Mouse (Mus musculus) embryonic facial prominence, embryonic 15.5 days (tissue): ENCODE results near the gene Pde6d. TPM values are rescaled to one million over a fixed set of nuclear protein-coding genes. Genes with fewer than 3 reads are reported as not detected.

Source experiments
- ATAC-seq: fragments of 200-750 bp; cut with Nextera tagmentation; 2 replicates; pipeline ENCODE4 v1.8.0; 2017; ENCODE audit warnings: low read depth, moderate TSS enrichment; ENCODE audit not compliant: insufficient number of reproducible peaks, low FRiP score, low TSS enrichment
- H3K27ac ChIP-seq: fragments of 300-500 bp; sonication (generic); replicated peaks from 2 replicates; pipeline ENCODE4 v1.5.1; 2015; ENCODE audit warnings: mild to moderate bottlenecking, inconsistent platforms
- H3K27me3 ChIP-seq: fragments of 300-500 bp; sonication (generic); 2 replicates; pipeline ENCODE4 v1.6.1; 2015; ENCODE audit warnings: inconsistent platforms
- H3K36me3 ChIP-seq: fragments of 300-500 bp; sonication (generic); 2 replicates; pipeline ENCODE4 v1.6.1; 2015; ENCODE audit warnings: mild to moderate bottlenecking, inconsistent platforms
- H3K4me1 ChIP-seq: fragments of 300-500 bp; sonication (generic); 2 replicates; pipeline ENCODE4 v1.6.1; 2015; ENCODE audit warnings: inconsistent platforms
- H3K4me2 ChIP-seq: fragments of 300-500 bp; sonication (generic); replicated peaks from 2 replicates; pipeline ENCODE4 v1.6.1; 2015; ENCODE audit warnings: mild to moderate bottlenecking, inconsistent platforms
- H3K4me3 ChIP-seq: fragments of 300-500 bp; sonication (generic); replicated peaks from 2 replicates; pipeline ENCODE4 v1.5.1; 2015; ENCODE audit warnings: mild to moderate bottlenecking, inconsistent platforms
- H3K9ac ChIP-seq: fragments of 300-500 bp; sonication (generic); 2 replicates; pipeline ENCODE4 v1.6.1; 2015; ENCODE audit warnings: inconsistent platforms
- H3K9me3 ChIP-seq: fragments of 300-500 bp; sonication (generic); replicated peaks from 2 replicates; pipeline ENCODE4 v1.6.1; 2016; ENCODE audit warnings: inconsistent platforms
- WGBS: fragments of 180-500 bp; shearing (Covaris S2); methylation state at CpG from one replicate; pipeline ENCODE4 v1.1.7; 2015; 5-methylcytosine and 5-hydroxymethylcytosine counted together
- polyA plus RNA-seq: library from polyadenylated mRNA; unstranded; fragments of >200 nt; fragmentation: Nextera tagmentation; extraction: Ambion mirVana; gene quantifications from 2 replicates; pipeline ENCODE4 v1.2.1, GENCODE M21; 2015

Gene Pde6d
- polyA plus RNA-seq, 1 experiment from 2014 or later, result 74.7 TPM

DNA sequence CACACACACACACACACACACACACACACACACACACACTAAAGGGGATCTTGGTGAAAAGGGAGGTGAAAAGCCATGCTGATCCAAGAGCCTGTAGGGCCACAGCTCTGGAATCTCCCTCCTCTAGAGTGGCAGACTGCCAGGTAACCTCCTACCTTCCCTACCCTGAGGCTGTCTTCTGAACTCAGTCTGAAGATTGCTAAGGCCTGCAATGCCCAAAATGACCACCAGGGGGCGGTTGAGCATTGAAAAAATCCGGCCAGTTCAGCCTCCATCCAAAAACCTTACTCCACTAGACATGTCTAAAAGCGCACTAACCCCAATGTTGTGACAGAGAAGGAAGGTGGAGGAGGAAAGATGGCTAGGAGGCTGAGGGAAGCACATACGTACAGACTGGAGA, 80.9 kb downstream of the Pde6d start:
- Histone ChIP-seq H3K9me3 (no peaks in the 10 kb centered on the region), H3K27me3 (no peaks in the 10 kb centered on the region), H3K4me2 (peak overlapping the region; percentile 30), H3K9ac (no peak overlapping the region), H3K36me3 (no peaks in the 10 kb centered on the region), H3K27ac (peak overlapping the region; percentile 99), H3K4me1 (peaks cover 73% of the 10 kb centered on the region), H3K4me3 (no peak overlapping the region)
- under 1% methylated on average over 4 of the region's 4 CpGs for WGBS
- ATAC-seq, result no peak

DNA sequence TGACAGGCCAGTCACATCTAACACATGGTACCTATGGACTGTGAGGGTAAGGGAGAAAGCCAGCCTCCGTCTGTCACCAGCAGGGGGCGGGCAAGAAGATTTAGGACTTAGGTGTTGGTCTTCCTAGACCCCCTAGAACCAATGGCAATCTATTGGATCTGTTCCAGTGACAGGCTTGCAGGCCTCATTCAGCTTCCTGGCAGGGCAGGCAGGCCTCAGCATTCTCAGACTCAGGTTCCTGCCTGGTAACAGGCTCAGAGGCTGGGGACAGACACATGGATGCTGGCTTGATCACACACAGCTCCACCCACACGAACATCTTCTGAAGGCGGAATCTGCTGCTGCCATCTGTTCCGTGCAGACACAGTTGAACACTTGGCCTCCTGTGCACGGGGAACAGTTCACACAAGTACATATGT, 81.3 kb downstream of the Pde6d start:
- peaks cover 69% of the 10 kb centered on the region for H3K4me1 ChIP-seq
- H3K9me3 ChIP-seq, result no peaks in the 10 kb centered on the region
- H3K9ac ChIP-seq, result no peak overlapping the region
- no peak for ATAC-seq
- WGBS, result 25% methylated on average over 6 of the region's 6 CpGs
- 0 out of 2 replicates have a peak overlapping the region, but pooled peaks have one; percentile 30 for H3K4me2 ChIP-seq
- H3K4me3 ChIP-seq, result no peak overlapping the region
- H3K36me3 ChIP-seq, result no peaks in the 10 kb centered on the region
- H3K27me3 ChIP-seq, result no peaks in the 10 kb centered on the region
- peak overlapping the region; percentile 99 for H3K27ac ChIP-seq

DNA sequence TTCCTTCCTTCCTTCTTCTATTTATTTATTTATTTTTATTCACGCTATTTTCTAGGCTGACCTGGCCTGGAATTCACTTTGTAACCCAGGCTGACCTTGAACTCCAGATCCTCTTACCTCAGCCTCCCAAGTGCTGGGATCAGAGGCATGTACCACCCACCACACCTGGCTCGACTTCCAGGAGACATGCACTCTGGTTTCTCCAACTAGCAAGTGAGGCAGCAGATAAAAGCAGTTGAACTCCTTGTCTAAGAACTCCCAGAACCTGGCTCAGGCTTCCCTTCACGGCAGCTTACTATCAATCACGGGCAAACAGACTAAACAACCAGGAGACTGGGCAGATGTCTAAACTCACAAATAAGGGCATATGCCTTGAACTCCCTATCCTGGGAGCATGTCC, 81.7 kb downstream of the Pde6d start:
- H3K27me3 ChIP-seq, result no peaks in the 10 kb centered on the region
- no peaks in the 10 kb centered on the region for H3K36me3 ChIP-seq
- 70% methylated on average over 4 of the region's 4 CpGs for WGBS
- no peaks in the 10 kb centered on the region for H3K9me3 ChIP-seq
- no peak for ATAC-seq
- no peak overlapping the region for H3K4me2 ChIP-seq
- peak overlapping the region; percentile 99; the same call in 1 of the 2 replicates for H3K27ac ChIP-seq
- peaks cover 67% of the 10 kb centered on the region for H3K4me1 ChIP-seq
- no peak overlapping the region for H3K4me3 ChIP-seq
- H3K9ac ChIP-seq, result no peak overlapping the region

DNA sequence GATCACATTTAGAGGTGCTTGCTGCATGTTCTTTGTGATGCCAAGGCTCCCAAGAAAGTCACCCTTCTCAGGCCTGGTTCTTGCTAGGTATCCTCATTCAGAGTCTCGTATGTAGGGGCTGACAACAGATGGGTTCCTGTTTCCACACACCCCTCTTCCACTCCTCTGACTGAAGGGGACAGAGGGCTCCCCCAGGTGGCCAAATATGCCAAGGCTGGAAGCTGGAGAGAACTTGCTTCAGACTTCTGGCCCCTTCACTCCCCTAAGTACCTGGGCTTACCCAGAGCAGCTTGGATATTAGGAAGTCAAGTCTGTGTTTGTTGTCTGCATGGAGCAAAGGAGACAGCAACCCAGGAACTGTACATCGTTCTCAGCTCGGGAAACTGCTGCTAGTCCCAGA, 82.5 kb downstream of the Pde6d start:
- no peaks in the 10 kb centered on the region for H3K36me3 ChIP-seq
- H3K4me1 ChIP-seq, result peaks cover 59% of the 10 kb centered on the region
- no peak overlapping the region for H3K9ac ChIP-seq
- H3K9me3 ChIP-seq, result no peaks in the 10 kb centered on the region
- H3K4me3 ChIP-seq, result no peak overlapping the region
- H3K27ac ChIP-seq, result 0 out of 2 replicates have a peak overlapping the region, but pooled peaks have one; percentile 31
- no peak for ATAC-seq
- H3K4me2 ChIP-seq, result no peak overlapping the region
- no peaks in the 10 kb centered on the region for H3K27me3 ChIP-seq
- WGBS, result 35% methylated on average over 3 of the region's 3 CpGs

DNA sequence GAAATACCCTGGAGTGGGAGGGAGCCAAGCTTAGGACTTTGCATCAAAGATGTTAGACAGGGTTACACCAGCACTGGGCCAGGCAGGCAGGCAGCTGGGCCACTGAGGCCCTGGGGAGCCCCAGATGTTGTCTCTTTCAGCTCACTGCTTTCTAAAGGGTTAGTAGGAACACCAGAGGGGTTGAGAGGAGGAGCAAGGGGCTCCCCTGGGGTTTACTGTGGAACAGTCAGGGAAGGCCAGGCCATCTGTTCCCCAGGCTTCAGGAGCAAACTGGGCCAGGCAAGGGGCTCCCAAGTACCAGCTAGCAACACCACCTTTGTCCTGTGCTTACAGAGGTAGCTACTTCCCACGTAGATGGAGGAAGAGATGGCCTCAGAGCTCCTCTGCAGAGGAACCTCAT, 83.8 kb downstream of the Pde6d start:
- Histone ChIP-seq H3K27me3 (no peaks in the 10 kb centered on the region), H3K4me1 (peaks cover 49% of the 10 kb centered on the region), H3K9ac (no peak overlapping the region), H3K27ac (peak overlapping the region; percentile 49; the same call in 1 of the 2 replicates), H3K4me3 (no peak overlapping the region), H3K4me2 (no peak overlapping the region), H3K36me3 (no peaks in the 10 kb centered on the region), H3K9me3 (no peaks in the 10 kb centered on the region)
- ATAC-seq, result no peak; the same call in 1 of the 2 replicates
- WGBS, result 53% methylated on average over 1 of the region's 1 CpGs

DNA sequence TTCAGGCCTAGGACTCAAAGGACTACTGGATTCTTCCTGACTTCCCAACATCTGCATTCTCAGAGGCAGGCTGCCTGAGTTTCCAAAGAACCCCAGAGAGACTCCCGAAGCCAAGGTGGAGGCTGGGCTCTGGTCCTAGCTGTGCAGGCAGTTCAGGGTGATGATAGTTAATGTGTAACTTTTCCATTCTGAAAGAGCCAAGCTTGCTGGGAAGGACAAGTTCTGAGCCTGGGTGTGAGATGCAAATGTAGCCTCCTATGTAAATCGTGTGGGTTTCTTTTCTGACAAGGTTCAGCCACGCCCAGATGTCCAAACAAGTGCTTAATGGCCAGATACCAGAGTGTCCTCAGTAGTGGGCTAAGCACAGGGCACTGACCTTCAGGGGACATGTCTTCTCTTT, 84.4 kb downstream of the Pde6d start:
- peak overlapping the region; percentile 49 for H3K27ac ChIP-seq
- no peaks in the 10 kb centered on the region for H3K27me3 ChIP-seq
- no peak for ATAC-seq
- no peak overlapping the region for H3K4me3 ChIP-seq
- no peaks in the 10 kb centered on the region for H3K36me3 ChIP-seq
- H3K9me3 ChIP-seq, result no peaks in the 10 kb centered on the region
- H3K4me1 ChIP-seq, result peaks cover 43% of the 10 kb centered on the region
- no peak overlapping the region for H3K9ac ChIP-seq
- H3K4me2 ChIP-seq, result no peak overlapping the region
- 54% methylated on average over 3 of the region's 3 CpGs for WGBS

DNA sequence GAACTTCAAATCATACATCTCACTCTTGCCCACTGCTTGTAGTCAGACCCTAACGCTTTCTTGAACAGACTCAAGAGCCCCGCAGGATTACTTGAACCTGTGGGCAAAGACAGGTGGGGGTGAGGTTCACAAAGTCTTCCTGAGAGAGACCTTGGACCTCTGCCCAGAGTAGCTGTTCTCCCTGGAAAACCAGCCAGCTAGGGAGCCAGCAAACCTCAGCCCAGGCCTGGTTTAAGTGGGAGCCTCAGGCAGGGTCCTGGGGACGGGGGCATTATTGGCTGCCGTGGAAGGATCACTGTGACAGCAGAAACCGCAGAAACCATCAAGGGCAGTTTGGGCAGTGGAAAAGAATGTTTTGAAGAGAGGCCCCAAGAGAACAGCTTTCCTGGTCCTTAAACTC, 85.1 kb downstream of the Pde6d start:
- no peak overlapping the region for H3K9ac ChIP-seq
- ATAC-seq, result no peak
- peak overlapping the region; percentile 49; the same call in 1 of the 2 replicates for H3K27ac ChIP-seq
- 67% methylated on average over 5 of the region's 5 CpGs for WGBS
- no peak overlapping the region for H3K4me2 ChIP-seq
- no peaks in the 10 kb centered on the region for H3K9me3 ChIP-seq
- no peak overlapping the region for H3K4me3 ChIP-seq
- no peaks in the 10 kb centered on the region for H3K27me3 ChIP-seq
- peaks cover 40% of the 10 kb centered on the region for H3K4me1 ChIP-seq
- H3K36me3 ChIP-seq, result no peaks in the 10 kb centered on the region

DNA sequence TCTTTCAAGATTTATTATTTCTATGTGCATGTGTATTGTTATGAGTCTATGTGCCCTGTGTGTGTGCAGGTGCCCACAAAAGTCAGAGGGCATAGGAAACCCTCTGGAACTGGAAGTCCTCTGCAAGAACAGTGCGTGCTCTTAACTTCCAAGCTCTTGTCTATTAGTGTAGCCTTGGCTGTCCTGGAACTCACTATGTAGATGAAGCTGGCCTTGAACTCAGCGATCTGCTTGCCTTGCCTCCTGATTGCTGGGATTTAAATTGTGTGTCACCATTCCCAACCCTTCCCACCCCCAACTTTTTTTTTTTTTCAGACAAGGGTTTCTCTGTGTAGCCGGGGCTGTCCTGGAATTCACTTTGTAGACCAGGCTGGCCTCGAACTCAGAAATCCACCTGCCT, 86.1 kb downstream of the Pde6d start:
- Histone ChIP-seq H3K36me3 (no peaks in the 10 kb centered on the region), H3K4me1 (peaks cover 40% of the 10 kb centered on the region), H3K4me3 (no peak overlapping the region), H3K9ac (no peak overlapping the region), H3K9me3 (no peaks in the 10 kb centered on the region), H3K27ac (no peak overlapping the region), H3K27me3 (no peaks in the 10 kb centered on the region), H3K4me2 (no peak overlapping the region)
- WGBS, result 92% methylated on average over 4 of the region's 4 CpGs
- no peak for ATAC-seq

DNA sequence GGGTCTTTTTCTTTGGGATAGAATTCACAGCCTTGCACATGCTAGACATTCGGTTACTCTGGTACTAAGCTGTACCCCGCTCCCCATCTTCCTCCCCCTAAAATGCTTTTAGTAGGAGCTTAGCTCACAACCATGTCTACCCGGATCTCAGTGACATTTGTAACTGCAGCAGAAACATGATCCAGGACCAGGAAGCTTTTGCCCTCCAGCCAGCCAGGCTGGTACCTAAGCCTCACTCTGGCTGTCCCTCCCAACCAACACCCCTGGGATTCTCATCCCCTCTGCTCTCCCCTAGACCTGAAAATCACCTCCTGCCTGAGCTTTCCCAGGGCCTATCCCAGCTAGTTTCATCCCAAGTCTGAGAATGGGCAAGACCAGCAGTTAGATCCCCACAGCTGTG, 88.6 kb downstream of the Pde6d start:
- Histone ChIP-seq H3K9ac (no peak overlapping the region), H3K36me3 (no peaks in the 10 kb centered on the region), H3K27me3 (no peaks in the 10 kb centered on the region), H3K4me2 (no peak overlapping the region), H3K4me1 (peaks cover 36% of the 10 kb centered on the region), H3K9me3 (no peaks in the 10 kb centered on the region), H3K27ac (no peak overlapping the region), H3K4me3 (no peak overlapping the region)
- 56% methylated on average over 3 of the region's 3 CpGs for WGBS
- no peak for ATAC-seq

Other genes with a start within 250 kb of the Pde6d start
- 362 and 366 TPM in 2 replicates for gene Ncl, start 223.2 kb downstream of the Pde6d start, polyA plus RNA-seq
- not detected in 2 replicates for gene Nmur1, start 156.4 kb downstream of the Pde6d start, polyA plus RNA-seq
- not detected in 2 replicates for gene Tex44, start 156.3 kb downstream of the Pde6d start, polyA plus RNA-seq
- 1,945 and 2,079 TPM in 2 replicates for gene Ptma, start 55.9 kb downstream of the Pde6d start, polyA plus RNA-seq
- 39.1 and 41.2 TPM in 2 replicates for gene Cops7b, start 275 bp upstream of the Pde6d start, polyA plus RNA-seq
- gene Nppc, start 87.9 kb upstream of the Pde6d start, polyA plus RNA-seq, result 10.2 and 10.7 TPM in 2 replicates
- gene Dis3l2, start 121.2 kb upstream of the Pde6d start, polyA plus RNA-seq, result 25.0 and 26.0 TPM in 2 replicates